Mouse (Mus musculus) R1 (cell line): ENCODE results near the gene Fanci.

Source experiments
- DNase-seq: peaks from one replicate; pipeline ENCODE4 v3.0.0-alpha.2; 2018; ENCODE audit warnings: low read depth, low spot score

The Fanci gene

GRCm38 (mm10) chr7:79387991-79388390 is 3.7 kb upstream of the Fanci start:
- DNase-seq = peak; percentile 97

- DNase-seq = no peak
Measured at GRCm38 (mm10) chr7:79388671-79389206, 3.0 kb upstream of the Fanci start.

- DNase-seq = peak; percentile 77
Measured at GRCm38 (mm10) chr7:79390141-79390708, 1.5 kb upstream of the Fanci start.

- DNase-seq = no peak
Measured at GRCm38 (mm10) chr7:79391471-79391870, 258 bp upstream of the Fanci start.

- peak; percentile 84 for DNase-seq
Measured at GRCm38 (mm10) chr7:79392860-79393513, 1.3 kb downstream of the Fanci start.

- peak; percentile 54 for DNase-seq
Measured at GRCm38 (mm10) chr7:79393924-79394323, 2.2 kb downstream of the Fanci start.

GRCm38 (mm10) chr7:79394666-79395065 is 2.9 kb downstream of the Fanci start:
- peak; percentile 75 for DNase-seq

- DNase-seq = peak; percentile 84
Measured at GRCm38 (mm10) chr7:79395186-79395585, 3.5 kb downstream of the Fanci start.

- peak; percentile 68 for DNase-seq
Measured at GRCm38 (mm10) chr7:79397446-79397963, 5.8 kb downstream of the Fanci start.

- DNase-seq = peak; percentile 97
Measured at GRCm38 (mm10) chr7:79398426-79398825, 6.7 kb downstream of the Fanci start.

- peak; percentile 79 for DNase-seq
Measured at GRCm38 (mm10) chr7:79398971-79399370, 7.2 kb downstream of the Fanci start.

- DNase-seq = no peak
Measured at GRCm38 (mm10) chr7:79400296-79400695, 8.6 kb downstream of the Fanci start.

GRCm38 (mm10) chr7:79414449-79415375 is 23.0 kb downstream of the Fanci start:
- DNase-seq = no peak

GRCm38 (mm10) chr7:79419950-79420349 is 28.2 kb downstream of the Fanci start:
- no peak for DNase-seq

GRCm38 (mm10) chr7:79422876-79423275 is 31.1 kb downstream of the Fanci start:
- DNase-seq = no peak

- peak; percentile 41 for DNase-seq
Measured at GRCm38 (mm10) chr7:79425804-79426203, 34.1 kb downstream of the Fanci start.

GRCm38 (mm10) chr7:79428243-79428642 is 36.5 kb downstream of the Fanci start:
- DNase-seq = peak; percentile 98

GRCm38 (mm10) chr7:79440035-79440434 is 48.3 kb downstream of the Fanci start:
- no peak for DNase-seq

GRCm38 (mm10) chr7:79447048-79447447 is 55.3 kb downstream of the Fanci start:
- no peak for DNase-seq

GRCm38 (mm10) chr7:79447486-79447885 is 55.8 kb downstream of the Fanci start:
- DNase-seq = no peak

- DNase-seq = no peak
Measured at GRCm38 (mm10) chr7:79461721-79462120, 70.0 kb downstream of the Fanci start.
